Mouse (Mus musculus) liver, embryonic 14.5 days (tissue): ENCODE data around the gene Fbxo24. TPM values are rescaled to one million over a fixed set of nuclear protein-coding genes. Genes with fewer than 3 reads are reported as not detected.

ENCODE experiments used
- ATAC-seq: fragments of 200-750 bp; cut with Nextera tagmentation; 2 replicates; pipeline ENCODE4 v1.8.0; 2017; ENCODE audit warnings: moderate number of reproducible peaks, mild to moderate bottlenecking, moderate library complexity; ENCODE audit not compliant: insufficient read depth
- DNase-seq, 3 experiments: peaks; one replicate each; pipeline ENCODE4 v3.0.0-alpha.2; 2012 to 2013; ENCODE audit warnings: low read depth in 3 of 3, low spot score in 3 of 3
- H3K27ac ChIP-seq: fragments of 300-500 bp; sonication (generic); 2 replicates; pipeline ENCODE4 v1.5.1; 2014; ENCODE audit warnings: moderate library complexity, mild to moderate bottlenecking, control low read depth, inconsistent platforms
- H3K27me3 ChIP-seq: fragments of 300-500 bp; sonication (generic); 2 replicates; pipeline ENCODE4 v1.6.1; 2014; ENCODE audit warnings: mild to moderate bottlenecking, low read length, moderate library complexity; ENCODE audit not compliant: control insufficient read depth, insufficient read depth
- H3K36me3 ChIP-seq: fragments of 300-500 bp; sonication (generic); replicated peaks from 2 replicates; pipeline ENCODE4 v1.6.1; 2014; ENCODE audit warnings: low read depth; ENCODE audit not compliant: control insufficient read depth, insufficient read depth
- H3K4me1 ChIP-seq, 2 experiments: fragments of 200-500 bp in 1 of 2; fragments of 300-500 bp in 1 of 2; sonication (generic) in 1 of 2; replicated peaks; 2 replicates each; pipeline ENCODE4 v1.6.1; 2012 to 2014; ENCODE audit warnings: antibody characterized with exemption in 1 of 2, inconsistent platforms in 1 of 2, low read length in 1 of 2; ENCODE audit not compliant: control insufficient read depth in 2 of 2, insufficient read depth in 2 of 2
- H3K4me2 ChIP-seq: fragments of 300-500 bp; sonication (generic); 2 replicates; pipeline ENCODE4 v1.6.1; 2014; ENCODE audit warnings: low read depth, mild to moderate bottlenecking, control low read depth, moderate library complexity
- H3K4me3 ChIP-seq, 2 experiments: fragments of 200-500 bp in 1 of 2; fragments of 300-500 bp in 1 of 2; sonication (generic) in 1 of 2; 2 replicates each; pipeline ENCODE4 v1.5.1; 2012 to 2014; ENCODE audit warnings: low read depth in 2 of 2, low read length in 2 of 2, mild to moderate bottlenecking in 2 of 2, control low read depth in 1 of 2, inconsistent platforms in 1 of 2, moderate library complexity in 1 of 2; ENCODE audit not compliant: insufficient read depth in 1 of 2
- H3K9ac ChIP-seq: fragments of 300-500 bp; sonication (generic); replicated peaks from 2 replicates; pipeline ENCODE4 v1.6.1; 2014; ENCODE audit warnings: mild to moderate bottlenecking, control low read depth, moderate library complexity
- H3K9me3 ChIP-seq: fragments of 300-500 bp; sonication (generic); 2 replicates; pipeline ENCODE4 v1.6.1; 2016; ENCODE audit warnings: low read length, mixed read lengths; ENCODE audit not compliant: control insufficient read depth
- CTCF ChIP-seq: IDR thresholded peaks from 2 replicates; pipeline ENCODE4 v1.5.1; 2016; ENCODE audit warnings: antibody characterized with exemption, low read depth, control low read depth
- EP300 ChIP-seq: IDR thresholded peaks from 2 replicates; pipeline ENCODE4 v1.6.1; 2016; ENCODE audit warnings: antibody characterized with exemption, low read depth
- WGBS: fragments of 180-500 bp; shearing (Covaris S2); extraction: QIAGEN DNeasy Blood & Tissue Kit; methylation state at CpG from one replicate; pipeline ENCODE4 v1.1.7; 2014; ENCODE audit not compliant: insufficient replicate concordance; 5-methylcytosine and 5-hydroxymethylcytosine counted together
- polyA plus RNA-seq, 2 experiments: library from polyadenylated mRNA; depleted of rRNA in 1 of 2; stranded (reverse) in 1 of 2; unstranded in 1 of 2; fragments of >200 nt; fragmentation: Nextera tagmentation in 1 of 2; extraction: Ambion mirVana in 1 of 2; gene quantifications; 2 replicates each; pipeline versions ENCODE4 v1.2.1 to v1.2.3; 2012 to 2014

Fbxo24 gene
- polyA plus RNA-seq, 2 experiments = 0.02 to 0.05 TPM

DNA sequence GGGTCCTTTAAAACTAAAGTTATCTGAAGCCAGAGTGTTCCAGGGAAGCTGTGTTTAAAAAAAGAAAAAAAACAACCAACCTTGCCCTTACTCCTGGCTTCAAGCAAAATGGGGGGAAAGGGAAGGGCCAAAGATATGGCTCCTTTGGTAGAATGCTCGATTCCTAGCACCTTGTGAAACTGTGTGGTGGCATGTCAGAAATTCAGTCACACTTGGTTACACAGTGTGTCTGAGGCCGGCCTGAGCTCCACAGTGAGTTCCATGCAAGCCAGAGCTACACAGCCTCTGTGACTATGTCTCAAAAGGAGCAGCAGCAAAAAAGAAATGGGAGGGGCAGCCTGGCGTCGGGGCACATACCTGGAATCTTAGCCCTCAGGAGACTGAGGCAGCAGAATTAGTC lies 20.4 kb upstream of the Fbxo24 start:
- peaks cover 13% of the 10 kb centered on the region for H3K27me3 ChIP-seq
- H3K27ac ChIP-seq = no peak overlapping the region
- H3K4me2 ChIP-seq = no peak overlapping the region
- no peak overlapping the region for H3K4me3 ChIP-seq
- H3K4me1 ChIP-seq = peaks cover 7 to 17% of the 10 kb centered on the region in 2 experiments; a peak in 3 of 4 replicates
- no peak for TF ChIP-seq EP300
- no peak for TF ChIP-seq CTCF
- no peaks in the 10 kb centered on the region for H3K9me3 ChIP-seq
- peaks cover 35% of the 10 kb centered on the region for H3K36me3 ChIP-seq
- DNase-seq (no peak), ATAC-seq (no peak)
- H3K9ac ChIP-seq = no peak overlapping the region
- 51% methylated on average over 4 of the region's 4 CpGs for WGBS

GRCm38 (mm10) chr5:137647827-137648601 lies 19.2 kb upstream of the Fbxo24 start:
- Histone ChIP-seq H3K9me3 (no peaks in the 10 kb centered on the region), H3K9ac (no peak overlapping the region), H3K36me3 (peaks cover 24% of the 10 kb centered on the region), H3K4me1 (peaks cover 7 to 17% of the 10 kb centered on the region in 2 experiments; a peak in 3 of 4 replicates), H3K4me2 (no peak overlapping the region), H3K27me3 (peaks cover 16% of the 10 kb centered on the region), H3K27ac (no peak overlapping the region), H3K4me3 (no peak overlapping the region)
- TF ChIP-seq EP300 (no peak), CTCF (no peak)
- no peak for DNase-seq
- peak; percentile 60 for ATAC-seq
- 36% methylated on average over 9 of the region's 9 CpGs for WGBS

DNA sequence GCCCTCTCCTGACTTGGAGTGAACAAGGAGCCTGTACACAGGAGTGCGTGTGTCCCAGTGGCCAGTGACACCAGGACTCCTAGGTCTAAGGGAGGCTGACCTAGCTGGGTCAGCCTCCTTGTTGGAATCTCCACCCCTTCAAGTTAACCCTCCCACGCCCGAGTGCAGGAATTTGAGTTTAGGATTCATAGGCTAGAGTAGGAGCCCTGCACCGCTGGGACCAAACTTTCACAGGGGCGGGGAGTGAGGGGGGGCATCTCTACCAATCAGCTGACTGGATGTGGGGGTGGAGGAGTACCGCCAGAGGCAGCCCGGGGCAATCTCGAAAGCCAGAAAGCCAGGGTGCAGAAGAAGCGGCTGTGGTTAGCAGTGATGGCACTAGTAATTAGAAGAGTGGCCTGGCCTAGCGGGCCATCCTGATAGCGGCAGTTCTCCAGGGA lies 16.9 kb upstream of the Fbxo24 start, which contains the start of gene Irs3:
TSS of gene Irs3 (minus strand) at position 63 of the 440 bp plus-strand sequence.
- peak within 1 kb of the TSS; percentile 59 for H3K4me2 ChIP-seq
- DNase-seq = no peak

DNA sequence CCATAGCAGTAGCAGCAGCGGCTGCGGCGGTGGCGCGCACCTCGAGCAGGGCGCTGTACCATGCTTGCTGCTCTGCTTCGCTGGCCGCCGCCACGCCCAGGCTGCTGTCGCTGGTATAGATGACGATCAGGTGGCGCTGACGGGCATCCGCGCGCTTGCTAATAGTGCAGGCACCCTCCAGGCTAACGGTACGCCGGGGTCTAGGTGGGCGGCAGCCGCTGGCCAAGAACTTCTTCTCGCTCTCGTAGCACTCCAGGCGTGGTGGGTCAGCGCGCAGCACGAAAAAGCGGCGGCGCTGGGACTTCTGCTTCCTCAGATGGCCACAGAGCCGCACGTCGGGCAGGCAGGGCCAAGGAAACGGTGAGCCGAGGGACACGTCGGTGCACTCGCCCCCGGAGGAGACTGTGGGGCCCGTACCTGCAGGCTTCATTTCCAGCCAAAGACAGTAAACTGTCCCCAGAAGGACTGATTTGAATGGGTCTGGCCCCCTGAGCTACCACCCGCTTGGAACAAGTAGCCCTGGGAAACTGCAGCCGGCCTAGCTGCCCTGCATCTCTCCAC lies 16.4 kb upstream of the Fbxo24 start:
- Histone ChIP-seq H3K27ac (no peak overlapping the region), H3K4me3 (peak overlapping the region in 1 of 2 experiments; percentile 38; a peak in 2 of 4 replicates), H3K36me3 (no peaks in the 10 kb centered on the region; the same call in 1 of the 2 replicates), H3K4me1 (peaks cover 7 to 12% of the 10 kb centered on the region in 2 experiments; a peak in 3 of 4 replicates), H3K9ac (no peak overlapping the region), H3K9me3 (no peaks in the 10 kb centered on the region), H3K4me2 (peak overlapping the region; percentile 59), H3K27me3 (peaks cover 16% of the 10 kb centered on the region)
- DNase-seq (no peak), ATAC-seq (no peak)
- TF ChIP-seq EP300 (no peak), CTCF (no peak)
- 3% methylated on average over 44 of the region's 44 CpGs for WGBS

More for the DNA sequence above, 16.9 kb upstream of the Fbxo24 start, which contains the start of gene Irs3:
- 16% methylated on average over 11 of the region's 11 CpGs for WGBS
- Histone ChIP-seq H3K27ac (no peak within 1 kb of the TSS), H3K4me1 (peaks cover 7 to 13% of the 10 kb centered on the region in 2 experiments; a peak in 3 of 4 replicates), H3K9me3 (no peaks in the 10 kb centered on the region), H3K9ac (no peak within 1 kb of the TSS), H3K36me3 (peaks cover under 1% of the 10 kb centered on the region; the same call in 1 of the 2 replicates), H3K27me3 (peaks cover 16% of the 10 kb centered on the region), H3K4me3 (peak within 1 kb of the TSS in 1 of 2 experiments; percentile 38; a peak in 2 of 4 replicates)
- ATAC-seq = peak; percentile 9; the same call in 1 of the 2 replicates
- TF ChIP-seq CTCF (no peak), EP300 (no peak)

GRCm38 (mm10) chr5:137644484-137644883 lies 15.7 kb upstream of the Fbxo24 start:
- Histone ChIP-seq H3K4me3 (no peak overlapping the region), H3K27me3 (peaks cover 16% of the 10 kb centered on the region), H3K9ac (no peak overlapping the region), H3K36me3 (peaks cover 3% of the 10 kb centered on the region; the same call in 1 of the 2 replicates), H3K4me2 (no peak overlapping the region), H3K4me1 (peaks cover 7 to 9% of the 10 kb centered on the region in 2 experiments; a peak in 3 of 4 replicates), H3K9me3 (no peaks in the 10 kb centered on the region), H3K27ac (no peak overlapping the region)
- DNase-seq = no peak
- 64% methylated on average over 19 of the region's 19 CpGs for WGBS
- TF ChIP-seq EP300 (no peak), CTCF (no peak)
- ATAC-seq = no peak
